Mouse (Mus musculus): Measurements from ENCODE around the gene Pcdh19. TPM values are rescaled to one million over a fixed set of nuclear protein-coding genes. Genes with fewer than 3 reads are reported as not detected.

Pcdh19 gene
- polyA plus RNA-seq, 1 experiment from 2014 or later, result 0.31 TPM

DNA sequence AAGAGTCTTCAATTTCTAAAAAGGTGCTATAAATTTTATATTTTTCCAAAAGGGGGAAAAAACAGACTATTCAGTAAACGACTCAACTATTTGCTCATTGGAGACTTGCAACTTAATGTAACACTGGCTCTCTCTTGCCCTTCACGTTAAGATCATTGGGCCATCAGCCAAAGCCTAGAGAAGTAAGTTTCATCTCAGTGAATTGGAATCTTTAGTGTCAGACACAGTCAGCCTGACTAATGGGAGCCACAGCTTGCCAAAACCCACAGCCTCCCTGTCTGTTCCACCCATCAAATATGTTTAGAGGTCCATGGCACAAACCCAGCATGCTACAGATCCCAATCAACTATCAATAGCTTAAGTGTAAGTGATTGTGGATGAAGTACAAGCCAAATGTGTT is 86.7 kb downstream of the Pcdh19 start:
- WGBS, result 40% methylated on average over 2 of the region's 2 CpGs
- H3K9ac ChIP-seq, result no peak overlapping the region
- ATAC-seq (ENCODE audit: extremely low read depth, insufficient number of reproducible peaks, low FRiP score, low TSS enrichment), result no peak
- peaks cover 12% of the 10 kb centered on the region for H3K4me1 ChIP-seq
- no peak overlapping the region for H3K4me3 ChIP-seq
- H3K27ac ChIP-seq (replicated peaks), result no peak overlapping the region
- H3K27me3 ChIP-seq (replicated peaks), result no peaks in the 10 kb centered on the region
- H3K9me3 ChIP-seq, result no peaks in the 10 kb centered on the region
- H3K36me3 ChIP-seq, result no peaks in the 10 kb centered on the region
- no peak overlapping the region for H3K4me2 ChIP-seq

DNA sequence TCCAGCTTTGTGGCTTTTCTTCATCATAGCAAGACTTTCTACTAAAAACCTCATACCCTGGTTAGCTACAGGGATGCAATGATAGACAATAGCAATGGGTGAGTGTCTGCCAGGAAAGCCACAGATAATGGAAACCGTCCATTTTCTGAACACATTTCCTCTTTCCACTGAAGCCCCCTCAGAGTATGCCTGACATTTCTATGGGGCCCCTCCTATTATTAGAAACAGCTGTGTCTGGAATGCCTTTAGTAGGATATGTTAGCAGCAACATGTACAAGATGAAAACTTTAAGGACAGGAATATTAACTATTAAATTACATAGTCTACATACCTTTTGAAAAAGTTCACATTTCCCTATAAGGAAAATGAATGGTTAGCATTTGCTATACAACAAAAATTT is 87.1 kb downstream of the Pcdh19 start:
- Histone ChIP-seq H3K9ac (no peak overlapping the region), H3K4me3 (no peak overlapping the region), H3K27ac (replicated peaks) (no peak overlapping the region), H3K4me2 (no peak overlapping the region), H3K36me3 (no peaks in the 10 kb centered on the region), H3K9me3 (no peaks in the 10 kb centered on the region), H3K4me1 (peaks cover 12% of the 10 kb centered on the region), H3K27me3 (replicated peaks) (no peaks in the 10 kb centered on the region)
- ATAC-seq (ENCODE audit: extremely low read depth, insufficient number of reproducible peaks, low FRiP score, low TSS enrichment), result no peak
- 32% methylated on average over 1 of the region's 1 CpGs for WGBS

DNA sequence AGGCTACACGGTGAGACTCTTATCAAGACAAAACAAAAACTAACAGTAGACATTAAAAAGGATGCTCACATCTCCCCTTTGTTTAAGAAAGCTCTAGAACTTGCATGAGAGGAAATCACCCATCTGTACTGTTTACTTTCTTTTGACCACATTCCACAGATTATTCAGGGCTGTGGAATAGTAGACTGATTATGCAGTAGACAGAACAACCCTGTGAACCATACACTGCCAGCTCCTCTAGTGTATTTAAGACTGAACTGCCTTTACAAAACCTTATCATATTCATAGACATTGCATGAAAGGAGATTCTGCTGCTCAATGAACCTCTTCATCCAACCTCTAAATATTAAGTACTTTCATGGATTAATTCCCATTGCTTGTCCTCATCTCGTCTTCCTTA is 87.6 kb downstream of the Pcdh19 start:
- Histone ChIP-seq H3K9ac (no peak overlapping the region), H3K4me3 (no peak overlapping the region), H3K36me3 (no peaks in the 10 kb centered on the region), H3K27me3 (replicated peaks) (no peaks in the 10 kb centered on the region), H3K9me3 (no peaks in the 10 kb centered on the region), H3K27ac (replicated peaks) (no peak overlapping the region), H3K4me2 (no peak overlapping the region), H3K4me1 (peaks cover 12% of the 10 kb centered on the region)
- ATAC-seq (ENCODE audit: extremely low read depth, insufficient number of reproducible peaks, low FRiP score, low TSS enrichment), result no peak
- WGBS, result 36% methylated on average over 2 of the region's 2 CpGs

DNA sequence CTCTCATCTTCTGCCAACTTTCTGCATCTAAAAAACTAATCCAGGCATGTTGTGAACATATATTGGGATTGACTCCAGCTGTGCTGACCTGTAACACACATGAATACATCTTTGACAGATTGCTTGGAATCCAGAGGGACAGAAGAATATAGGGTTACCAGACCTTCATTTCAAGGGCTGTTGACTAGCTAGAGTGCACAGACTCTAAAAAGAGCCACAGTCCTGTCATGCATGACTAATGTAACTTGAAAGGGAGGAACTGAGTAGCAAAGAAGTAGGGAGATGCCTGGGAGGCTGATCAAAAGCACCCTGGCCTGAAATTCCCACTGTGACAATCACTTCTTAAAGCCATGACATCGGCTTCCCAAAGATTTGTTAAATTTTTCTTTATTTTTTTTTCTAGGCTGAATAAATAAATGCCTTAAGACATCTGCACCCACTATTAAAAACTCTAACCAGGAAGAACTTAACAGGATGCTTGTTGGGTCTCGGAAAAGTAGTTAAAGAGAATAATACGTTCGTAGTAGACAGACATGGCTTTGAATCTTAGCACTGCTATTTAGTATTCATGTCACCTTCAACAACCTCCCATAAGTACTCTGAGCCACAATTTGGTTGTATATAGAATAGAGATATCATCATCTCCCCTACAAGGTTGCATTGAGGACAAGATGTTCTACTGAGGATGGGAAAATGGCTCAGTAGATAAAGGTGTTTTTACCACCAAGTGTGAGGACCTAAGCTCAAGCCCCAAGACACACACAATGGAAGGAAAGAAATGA is 113.0 kb downstream of the Pcdh19 start:
- no peak overlapping the region for H3K4me3 ChIP-seq
- H3K27me3 ChIP-seq (replicated peaks), result no peaks in the 10 kb centered on the region
- 64% methylated on average over 4 of the region's 4 CpGs for WGBS
- no peaks in the 10 kb centered on the region for H3K9me3 ChIP-seq
- no peak overlapping the region for H3K9ac ChIP-seq
- ATAC-seq (ENCODE audit: extremely low read depth, insufficient number of reproducible peaks, low FRiP score, low TSS enrichment), result no peak
- no peaks in the 10 kb centered on the region for H3K4me1 ChIP-seq
- H3K27ac ChIP-seq (replicated peaks), result no peak overlapping the region
- H3K36me3 ChIP-seq, result no peaks in the 10 kb centered on the region
- H3K4me2 ChIP-seq, result no peak overlapping the region

DNA sequence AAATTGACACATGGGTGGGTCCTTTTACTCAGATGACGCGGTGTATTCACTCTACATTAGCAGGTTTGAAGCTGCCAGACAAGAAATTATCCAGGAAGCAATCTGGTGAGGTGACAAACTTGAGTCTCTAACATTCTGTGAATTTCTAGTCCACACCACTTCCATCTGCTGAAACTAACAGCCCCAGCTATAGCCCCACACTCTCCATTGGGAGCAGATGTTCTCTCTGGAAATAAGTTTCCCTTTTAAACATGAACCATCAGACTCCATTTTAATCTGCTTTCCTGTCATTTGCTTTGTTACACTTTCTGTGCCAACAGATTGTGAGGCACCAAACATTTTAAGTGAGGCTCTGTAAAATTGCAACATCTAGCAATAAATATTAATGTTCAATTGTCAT is 123.4 kb downstream of the Pcdh19 start:
- Histone ChIP-seq H3K27me3 (replicated peaks) (no peaks in the 10 kb centered on the region), H3K27ac (replicated peaks) (no peak overlapping the region), H3K4me2 (no peak overlapping the region), H3K4me1 (no peaks in the 10 kb centered on the region), H3K9me3 (no peaks in the 10 kb centered on the region), H3K36me3 (no peaks in the 10 kb centered on the region), H3K4me3 (no peak overlapping the region), H3K9ac (no peak overlapping the region)
- ATAC-seq (ENCODE audit: extremely low read depth, insufficient number of reproducible peaks, low FRiP score, low TSS enrichment), result no peak
- 58% methylated on average over 2 of the region's 2 CpGs for WGBS

Other genes starting within 250 kb of the Pcdh19 start
- gene Tnmd, start 162.0 kb upstream of the Pcdh19 start, polyA plus RNA-seq (2015; fragmentation: Nextera tagmentation; extraction: Ambion mirVana), result 0.25 and 0.56 TPM in 2 replicates
- 126 and 142 TPM in 2 replicates for gene Tspan6, start 209.4 kb upstream of the Pcdh19 start, polyA plus RNA-seq (2015; fragmentation: Nextera tagmentation; extraction: Ambion mirVana)
- 4.9 and 5.1 TPM in 2 replicates for gene Srpx2, start 219.4 kb upstream of the Pcdh19 start, polyA plus RNA-seq (2015; fragmentation: Nextera tagmentation; extraction: Ambion mirVana)

Measured in heart, embryonic 13.5 days (tissue).